Mouse (Mus musculus): ENCODE results near the gene Serpinb8.

The Serpinb8 gene

GRCm38 (mm10) chr1:107589691-107590470 lies at the start of gene Serpinb8:
TSS of gene Serpinb8 (plus strand) at chr1:107590006.
- in situ Hi-C loops (cut with MboI, MseI) = no loop called here

DNA sequence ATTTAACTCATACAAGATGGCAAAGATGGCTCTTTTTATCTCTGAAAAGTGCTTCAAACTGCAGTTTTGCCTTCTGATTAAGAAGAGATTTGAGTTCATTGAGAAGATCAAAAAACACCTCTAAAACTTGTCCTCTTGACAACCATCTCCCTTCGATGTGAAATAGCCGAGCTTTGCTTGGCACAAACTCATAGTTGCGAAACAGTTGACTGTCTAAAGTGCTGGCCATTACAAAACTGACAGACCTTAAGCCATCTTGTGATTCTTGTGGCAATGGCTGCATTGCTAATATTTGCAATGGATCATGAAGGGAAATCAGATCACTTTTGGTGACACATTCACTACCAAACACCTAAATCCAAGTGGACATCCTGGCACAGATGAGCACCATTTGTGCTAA lies 30.3 kb upstream of the Serpinb8 start:
- in situ Hi-C loops (cut with MboI, MseI) = no loop called here

GRCm38 (mm10) chr1:107562110-107562509 lies 27.7 kb upstream of the Serpinb8 start:
- in situ Hi-C loops (cut with MboI, MseI) = no loop called here

DNA sequence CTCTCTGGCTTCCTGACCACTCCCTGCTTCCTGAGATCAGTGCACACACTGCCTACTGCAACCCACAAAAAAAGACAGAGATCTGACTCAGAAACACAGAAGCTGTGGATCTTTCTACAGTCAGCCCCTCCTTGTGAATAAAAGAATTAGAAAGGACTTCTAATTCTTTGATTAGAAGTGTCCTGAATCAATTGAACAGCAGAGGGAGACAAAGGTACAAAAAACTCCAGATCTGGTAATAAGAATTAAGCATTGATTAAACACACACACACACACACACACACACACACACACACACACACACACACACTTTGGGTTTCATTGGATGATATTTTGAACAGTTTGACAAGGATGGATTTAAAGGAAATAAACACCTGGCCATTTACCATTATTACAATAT lies 24.2 kb upstream of the Serpinb8 start:
- in situ Hi-C loops (cut with MboI, MseI) = no loop called here

- in situ Hi-C loops (cut with MboI, MseI) = no loop called here
Observed at GRCm38 (mm10) chr1:107576094-107576493, 13.7 kb upstream of the Serpinb8 start.

DNA sequence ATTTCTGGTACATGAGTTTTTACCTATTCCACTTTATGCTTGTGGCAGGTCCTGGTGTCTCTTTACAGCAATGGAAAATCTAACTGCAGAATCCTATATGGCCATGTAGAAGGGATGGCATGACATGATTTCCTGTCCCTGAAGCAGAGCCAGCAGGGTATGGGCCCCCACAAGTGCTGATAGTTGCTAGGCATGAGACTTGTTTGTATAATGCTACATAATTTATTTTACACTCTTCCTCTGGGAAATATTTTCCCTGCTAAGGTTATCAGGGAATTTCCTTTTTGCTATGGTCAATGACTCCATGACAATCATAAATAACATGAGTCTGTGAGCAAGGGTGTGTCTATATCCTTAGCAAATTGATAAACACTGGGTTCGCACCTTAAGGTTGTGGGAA lies 12.3 kb upstream of the Serpinb8 start:
- in situ Hi-C loops (cut with MboI, MseI) = no loop called here

DNA sequence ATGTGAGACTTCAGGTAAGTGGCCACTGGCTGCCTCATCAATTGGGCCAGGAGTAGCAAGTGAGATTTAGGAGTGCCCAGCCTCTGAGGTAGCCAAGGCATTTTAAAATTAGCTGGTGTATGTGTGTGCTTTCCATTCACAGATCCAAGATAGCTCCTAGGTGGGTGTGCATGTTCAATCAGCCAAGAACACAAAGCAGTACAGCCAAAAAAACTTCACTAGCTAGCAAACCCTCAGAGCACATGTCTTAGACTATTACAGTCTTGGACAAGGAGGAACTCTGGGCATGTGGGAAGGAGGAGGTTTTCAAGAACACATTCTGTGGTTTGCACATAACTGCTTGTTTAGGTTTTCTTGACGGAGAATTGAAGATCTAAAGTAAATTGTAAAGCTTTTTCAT lies 8.6 kb upstream of the Serpinb8 start:
- in situ Hi-C loops (cut with MboI, MseI) = no loop called here

DNA sequence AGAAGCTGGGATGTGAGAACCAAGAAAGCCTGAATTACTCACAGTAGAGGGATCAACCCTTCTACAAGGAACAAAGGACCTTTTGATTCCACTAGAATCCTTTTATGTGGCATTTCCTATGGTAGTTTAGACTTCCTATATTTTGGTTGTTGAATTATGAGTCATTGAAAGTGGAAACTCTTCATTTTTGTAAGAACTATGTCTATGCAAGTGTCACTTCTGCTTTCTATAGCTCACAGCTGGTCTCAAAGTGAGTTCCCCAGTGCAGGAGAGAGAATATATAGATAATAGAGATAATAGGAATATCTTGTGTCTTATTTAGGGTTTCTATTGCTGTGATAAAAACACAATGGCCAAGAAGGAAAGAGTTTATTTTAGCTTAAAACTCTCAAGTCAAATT lies 6.9 kb upstream of the Serpinb8 start:
- in situ Hi-C loops (cut with MboI, MseI) = no loop called here

DNA sequence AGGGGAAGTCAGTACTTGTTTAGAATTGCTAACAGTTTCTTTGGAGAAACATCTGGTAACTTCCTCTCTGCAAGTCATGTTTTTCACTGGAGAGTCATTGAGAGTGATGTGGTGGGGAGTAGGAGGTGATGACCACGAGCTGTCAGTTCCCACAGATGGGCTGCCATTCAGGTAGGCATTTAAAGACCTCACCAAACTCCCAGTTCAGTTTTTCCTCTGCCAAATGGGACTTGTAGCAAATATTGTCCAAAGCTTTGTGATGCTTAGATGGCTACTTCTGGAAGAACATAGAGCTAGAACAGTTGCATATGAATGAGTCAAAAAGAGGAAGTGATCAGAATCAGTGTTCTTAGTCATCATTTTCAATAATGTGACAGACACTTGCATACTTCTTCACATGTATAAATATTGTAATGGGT lies 5.8 kb upstream of the Serpinb8 start:
- in situ Hi-C loops (cut with MboI, MseI) = no loop called here

DNA sequence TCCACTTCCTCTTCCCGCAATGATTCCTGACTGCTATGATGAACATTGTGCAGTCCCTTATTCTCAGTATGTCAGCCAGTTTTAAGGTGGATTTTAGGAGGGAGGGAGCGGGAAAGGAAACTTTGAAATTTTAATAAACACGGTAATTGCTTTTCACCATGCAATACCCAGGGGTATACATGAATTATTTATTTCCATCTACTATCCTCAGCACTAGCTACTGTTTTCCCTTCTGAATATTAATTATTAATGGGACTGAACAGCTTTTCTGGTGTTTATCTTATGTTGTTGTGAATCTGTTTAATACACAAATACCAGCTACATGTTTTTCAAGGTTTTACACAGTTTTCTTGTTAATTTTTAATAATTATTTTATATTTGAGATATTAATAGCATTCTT lies 4.9 kb upstream of the Serpinb8 start:
- in situ Hi-C loops (cut with MboI, MseI) = no loop called here

- in situ Hi-C loops (cut with MboI, MseI) = no loop called here
Observed at GRCm38 (mm10) chr1:107586196-107586595, 3.6 kb upstream of the Serpinb8 start.

GRCm38 (mm10) chr1:107588206-107588605 lies 1.6 kb upstream of the Serpinb8 start:
- in situ Hi-C loops (cut with MboI, MseI) = no loop called here

DNA sequence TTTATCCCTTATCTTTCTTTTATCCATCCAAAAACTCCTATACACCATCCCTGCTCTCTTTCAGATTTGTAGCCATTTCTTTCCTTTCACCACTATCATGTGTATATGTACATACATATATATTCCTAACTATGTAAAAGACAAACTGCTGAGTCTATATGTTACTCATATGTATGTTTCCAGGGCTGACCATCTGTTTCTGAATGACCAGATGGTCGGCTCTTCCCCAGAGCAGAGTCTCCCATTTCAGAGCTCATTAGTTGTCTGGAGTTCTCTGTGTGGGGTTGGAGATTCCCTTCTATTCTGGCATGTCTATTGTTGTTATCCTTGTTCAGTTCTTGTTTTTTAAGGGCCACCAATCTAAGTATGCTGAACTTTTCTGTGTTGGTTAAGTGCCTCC lies 1.2 kb upstream of the Serpinb8 start:
- in situ Hi-C loops (cut with MboI, MseI) = no loop called here

GRCm38 (mm10) chr1:107592644-107593043 lies 2.8 kb downstream of the Serpinb8 start:
- in situ Hi-C loops (cut with MboI, MseI) = no loop called here

- in situ Hi-C loops (cut with MboI, MseI) = no loop called here
Observed at GRCm38 (mm10) chr1:107593469-107593868, 3.7 kb downstream of the Serpinb8 start.

DNA sequence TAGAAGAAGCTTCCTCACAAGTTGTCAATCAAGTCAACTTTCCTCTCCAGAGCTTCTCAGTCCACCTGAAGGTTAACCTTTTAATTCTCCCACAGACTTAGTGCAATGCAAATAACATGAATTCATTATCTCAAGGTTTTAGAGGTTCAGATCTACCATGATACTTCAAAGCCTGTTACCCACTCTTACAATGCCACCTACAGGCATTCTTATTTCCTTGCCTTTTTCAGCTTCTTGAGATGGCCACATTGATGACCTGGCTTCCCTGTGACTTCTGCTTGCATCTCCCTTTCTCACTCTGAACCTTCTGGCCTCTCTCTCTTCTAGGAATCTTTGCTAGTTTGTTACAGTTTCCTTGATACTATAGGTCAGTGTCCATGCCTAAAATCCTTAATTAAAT lies 7.1 kb downstream of the Serpinb8 start:
- in situ Hi-C loops (cut with MboI, MseI) = no loop called here

DNA sequence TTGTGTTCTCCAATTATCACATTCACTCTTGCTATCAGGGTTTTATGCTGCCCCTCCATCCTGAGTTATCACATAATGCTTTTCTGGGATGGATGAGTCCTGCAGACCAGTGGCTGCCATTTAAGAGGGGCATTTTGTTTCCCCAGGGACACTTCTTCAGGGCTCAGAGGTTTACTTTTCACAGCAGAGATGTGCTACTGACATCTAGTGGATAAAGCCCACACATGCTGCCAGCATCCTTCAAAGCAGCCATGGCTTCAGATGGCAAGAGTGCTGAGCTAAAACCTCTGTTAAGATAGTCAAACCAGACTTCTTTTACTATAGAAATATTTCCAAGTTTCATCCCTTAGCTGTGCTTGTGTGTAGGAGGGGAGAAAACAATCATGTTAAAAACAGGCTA lies 8.7 kb downstream of the Serpinb8 start:
- in situ Hi-C loops (cut with MboI, MseI) = no loop called here

DNA sequence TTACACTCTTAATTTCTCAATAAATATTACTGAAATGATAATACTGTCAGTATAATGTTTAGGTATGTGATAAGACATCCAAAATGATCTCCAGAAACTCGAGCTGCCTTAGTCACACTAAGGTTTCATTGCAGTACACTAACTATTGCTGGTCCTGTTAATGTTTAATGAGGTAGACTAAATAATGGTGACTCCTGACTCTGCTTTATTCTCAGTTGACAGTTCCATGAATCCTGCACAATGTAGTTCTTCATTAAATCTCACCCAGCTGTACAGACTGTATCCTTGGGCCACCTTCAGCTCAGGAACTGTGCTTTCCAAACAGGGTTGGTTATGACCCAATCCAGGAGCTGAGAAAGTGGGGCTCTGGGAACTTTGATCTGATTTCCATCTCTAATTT lies 19.1 kb downstream of the Serpinb8 start:
- in situ Hi-C loops (cut with MboI, MseI) = no loop called here

DNA sequence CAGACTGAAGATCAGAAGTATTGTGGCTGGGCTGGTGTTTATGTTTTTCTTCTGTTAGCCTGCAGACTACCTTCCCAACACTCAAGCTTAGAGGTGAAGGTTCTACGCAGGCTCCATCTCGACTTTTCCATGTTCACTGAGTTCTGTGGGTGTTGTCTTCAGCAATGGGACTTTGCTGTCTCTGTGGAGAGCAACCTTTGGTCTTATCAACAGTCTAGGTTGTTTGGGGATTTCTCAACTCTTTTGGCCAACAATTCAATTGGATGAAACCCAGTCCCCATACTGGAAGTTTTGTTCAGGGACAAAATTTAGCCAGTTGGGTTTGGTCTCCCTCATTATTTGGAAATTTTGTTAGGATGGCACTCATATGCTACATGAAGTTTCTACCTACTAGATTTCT lies 24.3 kb downstream of the Serpinb8 start:
- in situ Hi-C loops (cut with MboI, MseI) = no loop called here

DNA sequence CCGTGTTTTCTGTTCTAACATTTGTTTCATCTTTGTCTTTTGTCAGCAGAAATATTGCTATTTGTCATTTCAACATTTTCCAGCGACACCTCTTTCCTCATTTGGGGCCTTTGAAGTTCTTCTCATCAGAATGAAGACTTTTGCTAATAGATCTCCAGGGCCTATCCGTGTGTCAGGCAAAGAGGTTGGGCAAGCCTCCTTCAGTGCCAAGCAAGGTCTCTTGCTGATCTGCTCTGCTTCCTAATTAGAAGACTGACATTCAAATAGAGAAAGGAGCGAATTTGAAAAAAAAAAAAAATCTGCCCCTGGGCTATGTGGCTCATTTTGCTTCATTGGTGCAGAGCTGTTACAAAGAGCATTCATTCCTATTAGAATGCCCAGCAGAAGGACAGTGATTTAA lies 32.2 kb downstream of the Serpinb8 start:
- in situ Hi-C loops (cut with MboI, MseI) = no loop called here

- in situ Hi-C loops (cut with MboI, MseI) = no loop called here
Observed at GRCm38 (mm10) chr1:107635936-107636335, 46.1 kb downstream of the Serpinb8 start.

DNA sequence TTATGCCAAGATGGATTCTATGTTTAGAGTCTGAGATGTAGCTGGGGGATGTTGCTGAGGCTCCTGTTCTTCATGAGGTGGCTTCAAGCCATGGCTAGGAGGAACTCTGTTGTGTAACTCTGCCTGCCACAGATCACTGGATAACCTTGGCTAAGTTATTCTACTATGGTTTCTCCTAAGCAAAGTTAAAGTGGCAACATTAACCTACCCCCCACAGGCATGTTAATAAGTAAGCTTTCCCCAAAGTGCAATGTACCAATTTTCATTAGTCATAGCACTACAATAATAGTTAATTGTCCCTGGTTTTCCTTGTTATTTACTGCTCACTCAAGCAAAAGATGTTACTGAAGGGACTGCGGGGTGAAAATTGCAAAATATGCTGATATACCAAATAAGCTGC lies 48.2 kb downstream of the Serpinb8 start:
- in situ Hi-C loops (cut with MboI, MseI) = no loop called here

GRCm38 (mm10) chr1:107638459-107638858 lies 48.7 kb downstream of the Serpinb8 start:
- in situ Hi-C loops (cut with MboI, MseI) = no loop called here

All from T-helper 2 cell (primary cell).